Comparison of ENCODE assay signal across 8 mouse cellular contexts in the genomic region with DNA sequence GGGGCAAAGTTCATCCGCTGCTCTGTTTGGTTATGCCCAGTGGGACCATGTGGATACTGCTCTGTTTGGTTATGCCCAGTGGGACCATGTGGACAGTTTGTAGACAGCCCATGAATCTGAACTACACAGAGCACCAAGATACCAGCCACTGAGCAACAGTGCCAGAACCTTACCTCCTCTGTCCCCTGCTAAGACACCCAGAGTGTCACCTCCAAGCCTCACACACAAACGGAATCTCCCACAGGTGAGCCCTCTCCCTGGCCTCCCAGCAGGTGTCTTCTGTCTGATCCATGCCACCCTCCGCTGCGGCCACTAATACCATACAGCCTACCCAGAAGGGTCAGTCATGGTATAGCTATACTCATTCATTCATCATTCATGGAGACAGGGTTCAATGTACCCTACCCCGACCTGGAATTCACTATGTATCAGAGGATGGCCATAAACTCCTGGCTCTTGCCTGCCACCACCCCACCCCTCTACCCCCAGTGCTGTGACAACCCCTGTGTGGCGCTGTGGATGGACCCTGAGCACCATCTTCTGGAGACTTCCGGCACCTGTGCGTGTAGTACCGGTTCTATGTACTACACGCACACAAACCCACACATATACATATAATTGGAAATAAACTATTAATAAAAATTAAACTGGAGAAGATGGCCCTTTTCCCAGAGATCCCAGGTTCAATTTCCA. TPM values are rescaled to one million over a fixed set of nuclear protein-coding genes. Genes with fewer than 3 reads are reported as not detected.
DNase-seq lines count a peak whose midpoint lies in the region; ATAC-seq lines count a peak whose summit lies in the region.

No protein-coding gene starts in this region.

- H3K9ac ChIP-seq in lung, embryonic 16.5 days (ENCODE audit: low read length) = peak overlapping the region; percentile 87
- peak overlapping the region; percentile 74 for H3K9ac ChIP-seq in embryonic facial prominence, embryonic 14.5 days (ENCODE audit: low read depth, low read length)
- H3K9ac ChIP-seq in limb, embryonic 12.5 days (replicated peaks) = peak overlapping the region; percentile 79
- H3K9ac ChIP-seq in stomach, embryonic 15.5 days = peak overlapping the region; percentile 89

- no peak for ATAC-seq in lung, embryonic 16.5 days (ENCODE audit: low read depth)
- no peak for ATAC-seq in embryonic facial prominence, embryonic 14.5 days (ENCODE audit: low read depth)
- ATAC-seq in limb, embryonic 12.5 days (ENCODE audit: insufficient number of reproducible peaks, insufficient read depth, low FRiP score, low TSS enrichment, low read depth) = no peak
- ATAC-seq in stomach, embryonic 15.5 days (ENCODE audit: insufficient read depth, low FRiP score, low read depth) = no peak

- no peak for DNase-seq in lung, postnatal 36 days
- DNase-seq in embryonic facial prominence, embryonic 14.5 days (ENCODE audit: low spot score) = no peak
- DNase-seq in ovary, adult 18-20 months (ENCODE audit: low spot score) = no peak
- no peak for DNase-seq in layer of hippocampus, adult 9-11 months
- no peak for DNase-seq in kidney, postnatal 25 days

- no peaks in the 10 kb centered on the region for H3K27me3 ChIP-seq in lung, embryonic 16.5 days (ENCODE audit: control insufficient read depth, insufficient read depth, low read depth, low read length)
- no peaks in the 10 kb centered on the region for H3K27me3 ChIP-seq in embryonic facial prominence, embryonic 14.5 days (replicated peaks; ENCODE audit: control insufficient read depth, insufficient read depth, low read length)
- no peaks in the 10 kb centered on the region for H3K27me3 ChIP-seq in limb, embryonic 12.5 days
- no peaks in the 10 kb centered on the region for H3K27me3 ChIP-seq in stomach, embryonic 15.5 days (replicated peaks)

- H3K27ac ChIP-seq in lung, embryonic 16.5 days (ENCODE audit: low read length) = no peak overlapping the region
- 0 out of 2 replicates have a peak overlapping the region, but pooled peaks have one; percentile 88 for H3K27ac ChIP-seq in embryonic facial prominence, embryonic 14.5 days (replicated peaks; ENCODE audit: low read depth, low read length)
- no peak overlapping the region for H3K27ac ChIP-seq in limb, embryonic 12.5 days
- no peak overlapping the region for H3K27ac ChIP-seq in stomach, embryonic 15.5 days

- 53% methylated on average over 10 of the region's 10 CpGs for WGBS in lung, embryonic 16.5 days
- WGBS in embryonic facial prominence, embryonic 14.5 days = 53% methylated on average over 10 of the region's 10 CpGs
- 56% methylated on average over 10 of the region's 10 CpGs for WGBS in limb, embryonic 12.5 days
- 51% methylated on average over 10 of the region's 10 CpGs for WGBS in stomach, embryonic 15.5 days

- H3K4me1 ChIP-seq in lung, embryonic 16.5 days (replicated peaks; ENCODE audit: control insufficient read depth, insufficient read depth, low read length) = peaks cover 20% of the 10 kb centered on the region
- H3K4me1 ChIP-seq in embryonic facial prominence, embryonic 14.5 days (ENCODE audit: control insufficient read depth, insufficient read depth, low read length) = peaks cover 13% of the 10 kb centered on the region
- H3K4me1 ChIP-seq in limb, embryonic 12.5 days (replicated peaks) = peaks cover 34% of the 10 kb centered on the region
- peaks cover 30% of the 10 kb centered on the region for H3K4me1 ChIP-seq in stomach, embryonic 15.5 days

- H3K9me3 ChIP-seq in lung, embryonic 16.5 days (ENCODE audit: control insufficient read depth, low read length) = 0 out of 2 replicates have a peak, but pooled peaks cover 3% of the 10 kb centered on the region
- no peaks in the 10 kb centered on the region for H3K9me3 ChIP-seq in embryonic facial prominence, embryonic 14.5 days (ENCODE audit: control insufficient read depth, low read length)
- 0 out of 2 replicates have a peak, but pooled peaks cover 5% of the 10 kb centered on the region for H3K9me3 ChIP-seq in limb, embryonic 12.5 days
- H3K9me3 ChIP-seq in stomach, embryonic 15.5 days = 0 out of 2 replicates have a peak, but pooled peaks cover 2% of the 10 kb centered on the region

- peak overlapping the region; percentile 71 for H3K4me2 ChIP-seq in lung, embryonic 16.5 days (ENCODE audit: low read depth, low read length)
- peak overlapping the region; percentile 85 for H3K4me2 ChIP-seq in embryonic facial prominence, embryonic 14.5 days (ENCODE audit: low read depth, low read length)
- H3K4me2 ChIP-seq in limb, embryonic 12.5 days = peak overlapping the region; percentile 97
- H3K4me2 ChIP-seq in stomach, embryonic 15.5 days = peak overlapping the region; percentile 87

- peak overlapping the region; percentile 72 for H3K4me3 ChIP-seq in lung, embryonic 16.5 days (ENCODE audit: low read length)
- peak overlapping the region; percentile 66 for H3K4me3 ChIP-seq in embryonic facial prominence, embryonic 14.5 days (ENCODE audit: low read depth, low read length)
- peak overlapping the region; percentile 95 for H3K4me3 ChIP-seq in limb, embryonic 12.5 days (replicated peaks)
- H3K4me3 ChIP-seq in stomach, embryonic 15.5 days (replicated peaks) = peak overlapping the region; percentile 96

- peaks cover 30% of the 10 kb centered on the region for H3K36me3 ChIP-seq in lung, embryonic 16.5 days (ENCODE audit: control insufficient read depth, insufficient read depth, low read length)
- peaks cover 53% of the 10 kb centered on the region for H3K36me3 ChIP-seq in embryonic facial prominence, embryonic 14.5 days (ENCODE audit: control insufficient read depth, insufficient read depth, low read length)
- H3K36me3 ChIP-seq in limb, embryonic 12.5 days = peaks cover 68% of the 10 kb centered on the region
- peaks cover 41% of the 10 kb centered on the region for H3K36me3 ChIP-seq in stomach, embryonic 15.5 days

RNA-seq across cellular contexts. Expression of a gene that starts 1.0 kb away (rescaled TPM):
- 618 and 673 TPM in 2 replicates for polyA plus RNA-seq in lung, embryonic 16.5 days (2015; fragmentation: Nextera tagmentation; extraction: Ambion mirVana)
- 751 and 879 TPM in 2 replicates for polyA plus RNA-seq in embryonic facial prominence, embryonic 14.5 days (2014; fragmentation: Nextera tagmentation; extraction: Ambion mirVana)
- 416 and 437 TPM in 2 replicates for polyA plus RNA-seq in limb, embryonic 12.5 days (2016; fragmentation: Nextera tagmentation; extraction: Ambion mirVana)
- 724 and 753 TPM in 2 replicates for polyA plus RNA-seq in stomach, embryonic 15.5 days (2015; fragmentation: Nextera tagmentation; extraction: Ambion mirVana)

RNA-seq across cellular contexts. Expression of a gene that starts 6.3 kb away (rescaled TPM):
- 192 and 204 TPM in 2 replicates for polyA plus RNA-seq in lung, embryonic 16.5 days (2015; fragmentation: Nextera tagmentation; extraction: Ambion mirVana)
- polyA plus RNA-seq in embryonic facial prominence, embryonic 14.5 days (2014; fragmentation: Nextera tagmentation; extraction: Ambion mirVana) = 164 and 186 TPM in 2 replicates
- polyA plus RNA-seq in limb, embryonic 12.5 days (2016; fragmentation: Nextera tagmentation; extraction: Ambion mirVana) = 361 and 364 TPM in 2 replicates
- 204 and 216 TPM in 2 replicates for polyA plus RNA-seq in stomach, embryonic 15.5 days (2015; fragmentation: Nextera tagmentation; extraction: Ambion mirVana)

RNA-seq across cellular contexts. Expression of a gene that starts 18.2 kb away (rescaled TPM):
- polyA plus RNA-seq in lung, embryonic 16.5 days (2015; fragmentation: Nextera tagmentation; extraction: Ambion mirVana) = 4.4 and 4.5 TPM in 2 replicates
- 6.2 and 6.4 TPM in 2 replicates for polyA plus RNA-seq in embryonic facial prominence, embryonic 14.5 days (2014; fragmentation: Nextera tagmentation; extraction: Ambion mirVana)
- polyA plus RNA-seq in limb, embryonic 12.5 days (2016; fragmentation: Nextera tagmentation; extraction: Ambion mirVana) = 12.5 and 15.2 TPM in 2 replicates
- 7.8 and 8.7 TPM in 2 replicates for polyA plus RNA-seq in stomach, embryonic 15.5 days (2015; fragmentation: Nextera tagmentation; extraction: Ambion mirVana)

RNA-seq across cellular contexts. Expression of a gene that starts 27.8 kb away (rescaled TPM):
- polyA plus RNA-seq in lung, embryonic 16.5 days (2015; fragmentation: Nextera tagmentation; extraction: Ambion mirVana) = 81.0 and 82.4 TPM in 2 replicates
- 93.7 and 112 TPM in 2 replicates for polyA plus RNA-seq in embryonic facial prominence, embryonic 14.5 days (2014; fragmentation: Nextera tagmentation; extraction: Ambion mirVana)
- polyA plus RNA-seq in limb, embryonic 12.5 days (2016; fragmentation: Nextera tagmentation; extraction: Ambion mirVana) = 247 and 274 TPM in 2 replicates
- polyA plus RNA-seq in stomach, embryonic 15.5 days (2015; fragmentation: Nextera tagmentation; extraction: Ambion mirVana) = 88.9 and 100 TPM in 2 replicates

RNA-seq across cellular contexts. Expression of a gene that starts 49.4 kb away (rescaled TPM):
- 0.48 and 0.52 TPM in 2 replicates for polyA plus RNA-seq in lung, embryonic 16.5 days (2015; fragmentation: Nextera tagmentation; extraction: Ambion mirVana)
- polyA plus RNA-seq in embryonic facial prominence, embryonic 14.5 days (2014; fragmentation: Nextera tagmentation; extraction: Ambion mirVana) = 0.47 and 0.72 TPM in 2 replicates
- 1.2 and 1.3 TPM in 2 replicates for polyA plus RNA-seq in limb, embryonic 12.5 days (2016; fragmentation: Nextera tagmentation; extraction: Ambion mirVana)
- polyA plus RNA-seq in stomach, embryonic 15.5 days (2015; fragmentation: Nextera tagmentation; extraction: Ambion mirVana) = 0.30 and 0.67 TPM in 2 replicates
